In the genomic region with DNA sequence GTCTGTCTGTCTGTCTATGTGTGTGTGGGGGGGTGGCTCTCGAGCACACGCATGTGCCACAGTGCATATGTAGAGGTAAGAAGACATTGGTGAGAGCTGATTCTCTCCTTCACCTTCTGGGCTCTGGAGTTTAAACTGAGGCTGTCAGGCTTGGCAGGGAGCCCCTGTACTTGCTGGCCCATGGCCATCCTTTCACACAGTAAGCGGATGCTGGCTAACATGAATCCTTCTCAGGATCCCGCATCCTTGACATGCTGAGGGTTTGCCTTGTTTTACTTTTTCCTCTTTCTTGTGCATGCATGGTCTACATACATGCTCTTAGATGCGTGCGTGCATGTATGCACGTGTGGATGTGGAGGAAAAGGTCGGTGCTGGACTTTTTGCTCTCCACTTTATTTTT, we compare ENCODE assay signal across 10 mouse cellular contexts. TPM values are rescaled to one million over a fixed set of nuclear protein-coding genes. Genes with fewer than 3 reads are reported as not detected.
A peak's percentile ranks its signal among the peaks of the same experiment; 100 is the strongest.
DNase-seq lines count a peak whose midpoint lies in the region; ATAC-seq and TF ChIP-seq lines count a peak whose summit lies in the region.
"Had no signal": no experiment of that assay in that cellular context is flagged by ENCODE, and none has a peak within 500 bp of the region (broad histone marks: within the 10 kb centered on the region; RNA-seq: fewer than 3 reads in every experiment).

No protein-coding gene starts in this region.

- no peak for ATAC-seq in neural tube, embryonic 15.5 days (ENCODE audit: low FRiP score)

- no peak overlapping the region for H3K4me2 ChIP-seq in neural tube, embryonic 15.5 days

- H3K27ac ChIP-seq in left cerebral cortex, adult 2 months = no peak overlapping the region
- H3K27ac ChIP-seq in neural tube, embryonic 15.5 days (replicated peaks) = no peak overlapping the region
- H3K27ac ChIP-seq: liver, embryonic 14.5 days had no signal

- H3K9me3 ChIP-seq in neural tube, embryonic 15.5 days (replicated peaks) = no peaks in the 10 kb centered on the region

- H3K4me3 ChIP-seq in left cerebral cortex, adult 2 months = no peak overlapping the region
- H3K4me3 ChIP-seq in neural tube, embryonic 15.5 days (replicated peaks) = no peak overlapping the region

- H3K27me3 ChIP-seq in neural tube, embryonic 15.5 days (replicated peaks) = no peaks in the 10 kb centered on the region

- WGBS in neural tube, embryonic 15.5 days = 81% methylated on average over 8 of the region's 8 CpGs

- intact Hi-C loops in left cerebral cortex, adult 2 months (cut with DNase I) = no loop called here

- 0 out of 2 replicates have a peak, but pooled peaks cover 4% of the 10 kb centered on the region for H3K4me1 ChIP-seq in neural tube, embryonic 15.5 days

- no peak for TF ChIP-seq CTCF in left cerebral cortex, adult 2 months (IDR thresholded peaks at IDR 0.05)

- DNase-seq in adrenal gland, postnatal 14 days = peak; percentile 46
- no peak for DNase-seq in adrenal gland, adult 18-20 months (ENCODE audit: low spot score in 2 of 2)
- peak; percentile 36 to 37 for DNase-seq in left cerebral cortex, adult 2 months (ENCODE audit: extremely low spot score in 1 of 2, low spot score in 2 of 2)
- DNase-seq in left cerebral cortex, adult 8-10 months (ENCODE audit: low spot score in 2 of 2) = no peak
- peak; percentile 24 for DNase-seq in cerebellum, adult 9-10 months
- peak; percentile 27 to 74 for DNase-seq in kidney, postnatal 36 days
- no peak for DNase-seq in yolk sac, embryonic 10.5 days (ENCODE audit: low spot score)

- no peak overlapping the region for H3K9ac ChIP-seq in neural tube, embryonic 15.5 days (replicated peaks)
- H3K9ac ChIP-seq: liver, embryonic 14.5 days had no signal

- no peaks in the 10 kb centered on the region for H3K36me3 ChIP-seq in neural tube, embryonic 15.5 days

RNA-seq across cellular contexts. Expression of gene Treml1, which starts 3.2 kb away (rescaled TPM):
- total RNA-seq in adrenal gland, postnatal 14 days (2021) = 0.30 and 0.48 TPM in 2 replicates
- total RNA-seq in adrenal gland, adult 18-20 months (2021) = under 1 TPM in 1 of 2 experiments, not detected in 1; 0.42 TPM
- total RNA-seq in left cerebral cortex, adult 2 months (2021) = under 1 TPM; 0.42 to 0.43 TPM
- under 1 TPM in 3 of 4 experiments, not detected in 1; 0.46 to 0.72 (median 0.61) TPM for total RNA-seq in left cerebral cortex, adult 8-10 months (2022)
- polyA plus RNA-seq in neural tube, embryonic 15.5 days (2015; fragmentation: Nextera tagmentation; extraction: Ambion mirVana) = 0.43 and 0.49 TPM in 2 replicates
- total RNA-seq: gastrocnemius, adult 8-10 months had no signal

RNA-seq across cellular contexts. Expression of gene Trem2, which starts 16.8 kb away (rescaled TPM):
- 2.1 and 2.4 TPM in 2 replicates for total RNA-seq in adrenal gland, postnatal 14 days (2021)
- total RNA-seq in adrenal gland, adult 18-20 months (2021) = 10 to 100 TPM in 1 of 2 experiments, 1 to 10 TPM in 1; 5.1 to 15.2 TPM
- 10 to 100 TPM in 1 of 2 experiments, 1 to 10 TPM in 1; 8.3 to 11.0 TPM for total RNA-seq in left cerebral cortex, adult 2 months (2021)
- total RNA-seq in left cerebral cortex, adult 8-10 months (2022) = 100 to 1,000 TPM in 1 of 4 experiments, 10 to 100 TPM in 3; 12.6 to 115 (median 56.3) TPM
- 5.0 and 6.1 TPM in 2 replicates for polyA plus RNA-seq in neural tube, embryonic 15.5 days (2015; fragmentation: Nextera tagmentation; extraction: Ambion mirVana)

RNA-seq across cellular contexts. Expression of gene Nfya, which starts 46.7 kb away (rescaled TPM):
- 33.1 and 35.8 TPM in 2 replicates for total RNA-seq in adrenal gland, postnatal 14 days (2021)
- 10 to 100 TPM; 35.5 to 36.5 TPM for total RNA-seq in adrenal gland, adult 18-20 months (2021)
- total RNA-seq in left cerebral cortex, adult 2 months (2021) = 10 to 100 TPM; 24.3 to 24.9 TPM
- total RNA-seq in left cerebral cortex, adult 8-10 months (2022) = 10 to 100 TPM; 20.6 to 29.3 (median 24.4) TPM
- 9.1 and 9.5 TPM in 2 replicates for polyA plus RNA-seq in neural tube, embryonic 15.5 days (2015; fragmentation: Nextera tagmentation; extraction: Ambion mirVana)

RNA-seq across cellular contexts. Expression of gene Oard1, which starts 46.8 kb away (rescaled TPM):
- total RNA-seq in adrenal gland, postnatal 14 days (2021) = 18.7 and 22.9 TPM in 2 replicates
- total RNA-seq in adrenal gland, adult 18-20 months (2021) = 10 to 100 TPM; 17.5 to 19.5 TPM
- total RNA-seq in left cerebral cortex, adult 2 months (2021) = 10 to 100 TPM; 10.0 to 10.4 TPM
- total RNA-seq in left cerebral cortex, adult 8-10 months (2022) = 10 to 100 TPM; 15.1 to 16.4 (median 15.8) TPM
- 29.4 and 39.3 TPM in 2 replicates for polyA plus RNA-seq in neural tube, embryonic 15.5 days (2015; fragmentation: Nextera tagmentation; extraction: Ambion mirVana)

RNA-seq across cellular contexts. Expression of gene B430306N03Rik, which starts 47.0 kb away (rescaled TPM):
- total RNA-seq in adrenal gland, postnatal 14 days (2021) = 0.19 and 0.45 TPM in 2 replicates
- under 1 TPM; 0.13 to 0.42 TPM for total RNA-seq in adrenal gland, adult 18-20 months (2021)
- under 1 TPM in 1 of 2 experiments, not detected in 1; 0.48 TPM for total RNA-seq in left cerebral cortex, adult 2 months (2021)
- total RNA-seq in left cerebral cortex, adult 8-10 months (2022) = under 1 TPM in 3 of 4 experiments, not detected in 1; 0.15 to 1.00 (median 0.16) TPM
- polyA plus RNA-seq in neural tube, embryonic 15.5 days (2015; fragmentation: Nextera tagmentation; extraction: Ambion mirVana) = 0.09 and 0.19 TPM in 2 replicates
- total RNA-seq: gastrocnemius, adult 8-10 months had no signal

Comparison
In these comparisons a context has a peak if more than half of its experiments do, and no peak if none do; other contexts are left out.
1. DNase-seq: peak in adrenal gland, postnatal 14 days (single experiment), left cerebral cortex, adult 2 months (2 of 2), cerebellum, adult 9-10 months (single experiment) and kidney, postnatal 36 days (2 of 2); none in adrenal gland, adult 18-20 months (0 of 2), left cerebral cortex, adult 8-10 months (0 of 2) and yolk sac, embryonic 10.5 days (single experiment).